Mouse (Mus musculus) lung, postnatal 0 days (tissue): ENCODE data around the gene Scamp1.

Source experiments
- CTCF ChIP-seq: IDR thresholded peaks from 2 replicates; pipeline ENCODE4 v1.5.1; 2016; ENCODE audit warnings: antibody characterized with exemption, mild to moderate bottlenecking
- EP300 ChIP-seq: IDR thresholded peaks from 2 replicates; pipeline ENCODE4 v1.6.1; 2016; ENCODE audit warnings: antibody characterized with exemption, mild to moderate bottlenecking, control low read depth

DNA sequence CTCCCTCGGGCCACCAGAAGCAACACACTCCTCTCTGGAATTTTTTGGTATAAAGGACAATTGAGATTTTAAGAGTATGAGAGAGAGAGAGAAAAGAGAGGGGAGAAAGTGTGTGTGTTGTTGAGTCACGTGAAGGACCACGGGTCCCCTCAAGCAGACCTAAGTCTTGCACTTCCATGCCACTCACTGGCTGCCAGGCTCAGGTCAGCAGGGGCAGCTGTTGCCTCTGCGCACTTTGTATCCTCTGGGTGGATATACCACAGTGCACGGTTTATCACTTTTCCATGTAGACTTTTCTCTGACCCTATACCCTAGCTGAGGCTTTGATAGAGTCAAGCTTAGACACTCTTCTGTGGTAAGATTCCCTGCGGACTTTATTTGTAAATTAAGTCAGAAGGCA is 100.0 kb downstream of the Scamp1 start:
- TF ChIP-seq CTCF, result no peak
- TF ChIP-seq EP300, result no peak
